Mouse (Mus musculus) ES-E14 (cell line): ENCODE data around the gene Ppan.

Experiments used
- CHD2 ChIP-seq: IDR thresholded peaks from 2 replicates; pipeline ENCODE4 v1.6.1; 2014; ENCODE audit warnings: mild to moderate bottlenecking, low read depth, low read length, inconsistent platforms
- HCFC1 ChIP-seq: IDR thresholded peaks from 2 replicates; pipeline ENCODE4 v1.6.1; 2012; ENCODE audit warnings: low read length, inconsistent platforms, borderline replicate concordance; ENCODE audit not compliant: insufficient read depth
- MAFK ChIP-seq: IDR thresholded peaks from 2 replicates; pipeline ENCODE4 v1.6.1; 2014; ENCODE audit warnings: mild to moderate bottlenecking, low read depth, low read length, inconsistent platforms; ENCODE audit not compliant: insufficient read depth

DNA sequence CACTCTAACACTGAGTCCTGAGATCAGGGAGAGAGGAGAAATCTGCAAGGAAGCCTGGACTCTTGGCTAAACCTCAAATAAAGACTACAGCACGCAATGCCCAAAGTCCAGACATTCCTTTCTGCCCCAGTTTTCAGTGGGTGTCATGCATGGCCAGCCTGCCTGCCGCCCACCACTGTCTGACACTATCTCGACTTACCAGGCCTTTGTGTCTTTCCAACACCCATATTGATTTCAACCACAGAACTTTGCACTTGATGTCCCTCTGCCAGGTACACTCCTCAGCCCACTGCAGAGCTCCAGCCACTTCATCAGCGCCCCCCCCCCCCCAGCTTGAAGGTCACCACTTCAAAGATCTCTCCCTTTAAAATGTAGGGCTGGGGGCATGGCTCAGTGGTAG lies 25.8 kb upstream of the Ppan start:
- TF ChIP-seq HCFC1 (no peak), MAFK (no peak), CHD2 (no peak)
